Mouse (Mus musculus): ENCODE data around the gene Uspl1.
"Not testable (repeated sequence)": the region's sequence is repeated elsewhere in the genome, so short reads cannot be mapped to it uniquely, and the experiment has no call there.

Gene Uspl1

GRCm38 (mm10) chr5:149184104-149184843 lies at the start of gene Uspl1, which contains the start of gene Hmgb1:
TSS of gene Uspl1 (plus strand) at chr5:149184350.
TSS of gene Hmgb1 (minus strand) at chr5:149184489.
- peak; percentile 100 for DNase-seq

- DNase-seq, result no peak
These were observed 49.2 kb upstream of the Uspl1 start for GRCm38 (mm10) chr5:149134751-149135454.

GRCm38 (mm10) chr5:149135455-149136354 lies 48.4 kb upstream of the Uspl1 start:
- no peak for DNase-seq

- peak; percentile 8 for DNase-seq
These were observed 47.2 kb upstream of the Uspl1 start for GRCm38 (mm10) chr5:149136933-149137365.

GRCm38 (mm10) chr5:149137447-149137846 lies 46.7 kb upstream of the Uspl1 start:
- no peak for DNase-seq

GRCm38 (mm10) chr5:149138087-149138486 lies 46.1 kb upstream of the Uspl1 start:
- not testable (repeated sequence) for DNase-seq

- no peak for DNase-seq
These were observed 43.8 kb upstream of the Uspl1 start for GRCm38 (mm10) chr5:149140336-149140735.

- not testable (repeated sequence) for DNase-seq
These were observed 43.0 kb upstream of the Uspl1 start for GRCm38 (mm10) chr5:149141155-149141554.

GRCm38 (mm10) chr5:149143766-149144375 lies 40.3 kb upstream of the Uspl1 start:
- DNase-seq, result no peak

GRCm38 (mm10) chr5:149146691-149147090 lies 37.5 kb upstream of the Uspl1 start:
- no peak for DNase-seq

- no peak for DNase-seq
These were observed 36.7 kb upstream of the Uspl1 start for GRCm38 (mm10) chr5:149147386-149148000.

GRCm38 (mm10) chr5:149150882-149151281 lies 33.3 kb upstream of the Uspl1 start:
- no peak for DNase-seq

- DNase-seq, result no peak
These were observed 31.9 kb upstream of the Uspl1 start for GRCm38 (mm10) chr5:149152063-149152773.

GRCm38 (mm10) chr5:149152774-149153155 lies 31.4 kb upstream of the Uspl1 start:
- DNase-seq, result peak; percentile 39

- no peak for DNase-seq
These were observed 27.1 kb upstream of the Uspl1 start for GRCm38 (mm10) chr5:149156886-149157563.

- DNase-seq, result no peak
These were observed 25.1 kb upstream of the Uspl1 start for GRCm38 (mm10) chr5:149159021-149159420.

- DNase-seq, result no peak
These were observed 23.7 kb upstream of the Uspl1 start for GRCm38 (mm10) chr5:149160469-149160868.

- no peak for DNase-seq
These were observed 21.3 kb upstream of the Uspl1 start for GRCm38 (mm10) chr5:149162890-149163289.

- no peak for DNase-seq
These were observed 19.3 kb upstream of the Uspl1 start for GRCm38 (mm10) chr5:149164881-149165280.

- no peak for DNase-seq
These were observed 18.1 kb upstream of the Uspl1 start for GRCm38 (mm10) chr5:149166011-149166410.

GRCm38 (mm10) chr5:149168051-149168450 lies 16.1 kb upstream of the Uspl1 start:
- no peak for DNase-seq
